Mouse (Mus musculus) brain, embryonic 14.5 days (tissue): ENCODE results near the gene Pir.

ENCODE experiments used
- CTCF ChIP-seq: fragments of 200-500 bp; IDR thresholded peaks from 2 replicates; pipeline ENCODE4 v1.5.1; 2012; ENCODE audit warnings: inconsistent platforms, mild to moderate bottlenecking, moderate library complexity, borderline replicate concordance; ENCODE audit not compliant: insufficient read depth, insufficient read length; ENCODE audit errors: extremely low read depth
- POLR2A ChIP-seq: fragments of 200-500 bp; IDR thresholded peaks from 2 replicates; pipeline ENCODE4 v1.6.1; 2012; ENCODE audit warnings: mild to moderate bottlenecking, inconsistent platforms, borderline replicate concordance; ENCODE audit not compliant: poor library complexity, insufficient read depth, insufficient read length, severe bottlenecking; ENCODE audit errors: extremely low read depth

- TF ChIP-seq POLR2A (no peak), CTCF (no peak)
These were observed 148.8 kb downstream of the Pir start for GRCm38 (mm10) chrX:164418008-164418407.
